Mouse (Mus musculus) spleen, adult 2 months (tissue): ENCODE measurements around the gene Ccdc63.

Source experiments
- CTCF ChIP-seq: fragments of 200-500 bp; IDR thresholded peaks from 2 replicates; pipeline ENCODE4 v1.5.1; 2011; ENCODE audit warnings: mild to moderate bottlenecking, inconsistent platforms; ENCODE audit not compliant: insufficient read depth, insufficient read length, insufficient replicate concordance; ENCODE audit errors: extremely low read depth
- POLR2A ChIP-seq: fragments of 200-500 bp; IDR thresholded peaks from 2 replicates; pipeline ENCODE4 v1.6.1; 2011; ENCODE audit warnings: low read depth, low read length, inconsistent platforms

DNA sequence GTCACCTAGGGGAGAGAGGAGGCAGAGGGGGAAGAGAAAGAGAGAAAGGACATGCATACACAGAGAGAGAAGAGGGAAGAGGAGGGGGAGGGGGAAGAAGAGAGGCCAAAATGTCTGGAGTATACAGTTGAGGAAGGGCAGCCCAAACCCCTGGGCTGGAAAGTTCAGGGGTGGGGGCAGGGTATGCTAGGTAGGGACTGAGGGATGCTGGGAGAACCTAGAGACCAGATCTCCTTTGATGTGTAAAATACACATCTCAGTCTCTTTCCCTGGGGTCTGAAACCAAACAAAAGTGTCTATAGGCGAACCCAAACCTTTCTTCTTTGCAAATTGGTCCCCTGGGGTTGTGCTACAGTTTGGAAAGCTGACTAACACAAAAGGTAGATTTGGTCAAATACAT lies 7.5 kb upstream of the Ccdc63 start:
- no peak for TF ChIP-seq POLR2A
- TF ChIP-seq CTCF: no peak
